Mouse (Mus musculus): Measurements from ENCODE around the gene Dnaic1. TPM values are rescaled to one million over a fixed set of nuclear protein-coding genes. Genes with fewer than 3 reads are reported as not detected.

The Dnaic1 gene
- polyA plus RNA-seq, 1 experiment from 2014 or later: 1.4 TPM

DNA sequence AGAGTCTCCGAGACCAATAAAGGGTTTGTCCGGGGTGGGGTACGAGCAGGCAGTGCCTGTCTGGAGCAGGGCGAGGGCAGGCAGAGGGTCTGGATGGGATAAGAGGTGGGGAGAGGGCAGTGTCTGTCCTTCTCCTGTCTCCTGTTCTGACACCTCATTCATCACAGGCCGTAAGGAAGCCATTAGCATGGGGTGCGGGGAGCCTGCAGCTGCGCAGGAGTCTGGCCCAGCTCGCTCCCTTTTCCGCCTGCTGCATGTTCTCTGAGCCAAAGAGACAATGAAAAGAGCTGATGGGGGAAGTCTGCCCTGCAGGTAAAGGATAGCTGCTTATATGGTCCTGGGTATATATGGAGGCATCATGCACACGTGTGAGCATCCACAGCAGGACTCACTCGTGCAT, 93.1 kb downstream of the Dnaic1 start:
- peaks cover 87% of the 10 kb centered on the region for H3K27me3 ChIP-seq (ENCODE audit: insufficient read depth, poor library complexity, severe bottlenecking)

DNA sequence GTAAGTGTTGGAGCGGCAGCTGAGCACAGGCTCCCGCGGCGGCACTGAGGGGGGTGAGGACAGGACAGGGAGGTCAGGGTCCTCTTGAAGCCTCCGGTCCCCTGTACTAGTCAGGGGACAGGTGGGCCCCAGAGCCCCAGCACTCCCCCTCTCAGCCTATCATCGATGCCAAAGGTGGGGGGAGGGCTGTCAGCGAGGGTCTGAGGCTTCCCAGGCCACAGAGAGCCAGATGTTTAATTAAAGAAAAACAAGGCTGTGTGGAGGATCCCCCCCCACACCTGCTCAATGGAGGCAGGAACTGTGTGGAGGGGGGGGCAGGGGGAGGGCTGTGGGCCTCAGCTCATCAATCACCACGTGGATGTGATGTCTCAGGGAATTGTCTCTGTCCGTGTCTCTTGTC, 94.0 kb downstream of the Dnaic1 start:
- H3K27me3 ChIP-seq (ENCODE audit: insufficient read depth, poor library complexity, severe bottlenecking): peaks cover 86% of the 10 kb centered on the region
- H3K27ac ChIP-seq: peak overlapping the region; percentile 4; the same call in 1 of the 2 replicates
- H3K36me3 ChIP-seq: no peaks in the 10 kb centered on the region
- no peaks in the 10 kb centered on the region for H3K9me3 ChIP-seq
- H3K4me3 ChIP-seq: peak overlapping the region; percentile 3; the same call in 1 of the 2 replicates
- H3K4me1 ChIP-seq: peaks cover 77% of the 10 kb centered on the region
- 16% methylated on average over 9 of the region's 9 CpGs for WGBS
- no peak for DNase-seq (ENCODE audit: low spot score)

More for the DNA sequence above, 93.1 kb downstream of the Dnaic1 start:
- 59% methylated on average over 11 of the region's 11 CpGs for WGBS
- Histone ChIP-seq H3K9me3 (no peaks in the 10 kb centered on the region), H3K27ac (peak overlapping the region; percentile 42; the same call in 1 of the 2 replicates), H3K36me3 (no peaks in the 10 kb centered on the region), H3K4me3 (no peak overlapping the region), H3K4me1 (peaks cover 86% of the 10 kb centered on the region)
- DNase-seq (ENCODE audit: low spot score): no peak

DNA sequence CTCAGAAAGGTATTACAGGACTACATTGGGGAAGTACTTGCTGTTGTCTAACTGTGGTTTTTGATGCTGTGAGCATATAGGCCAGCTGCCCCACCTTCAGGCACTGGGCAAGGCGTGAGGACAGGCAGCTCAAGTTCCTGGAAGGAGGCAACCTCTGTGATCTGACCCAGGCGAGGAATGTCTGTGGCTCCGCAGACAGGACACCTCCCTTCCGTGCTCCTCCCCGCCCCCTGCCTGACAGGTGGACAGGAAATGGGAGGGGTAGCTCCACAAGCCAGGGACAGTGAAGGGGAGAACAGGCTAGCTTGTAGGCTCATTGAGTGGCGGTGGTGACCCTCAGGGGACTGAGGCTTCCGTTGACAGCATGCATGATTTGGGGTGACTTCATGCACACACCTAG, 95.0 kb downstream of the Dnaic1 start:
- 28% methylated on average over 7 of the region's 7 CpGs for WGBS
- peaks cover 81% of the 10 kb centered on the region for H3K27me3 ChIP-seq (ENCODE audit: insufficient read depth, poor library complexity, severe bottlenecking)
- H3K4me3 ChIP-seq: peak overlapping the region; percentile 8; the same call in 1 of the 2 replicates
- no peaks in the 10 kb centered on the region for H3K36me3 ChIP-seq
- H3K27ac ChIP-seq: peak overlapping the region; percentile 79; the same call in 1 of the 2 replicates
- H3K4me1 ChIP-seq: peaks cover 68% of the 10 kb centered on the region
- no peaks in the 10 kb centered on the region for H3K9me3 ChIP-seq
- DNase-seq (ENCODE audit: low spot score): no peak

DNA sequence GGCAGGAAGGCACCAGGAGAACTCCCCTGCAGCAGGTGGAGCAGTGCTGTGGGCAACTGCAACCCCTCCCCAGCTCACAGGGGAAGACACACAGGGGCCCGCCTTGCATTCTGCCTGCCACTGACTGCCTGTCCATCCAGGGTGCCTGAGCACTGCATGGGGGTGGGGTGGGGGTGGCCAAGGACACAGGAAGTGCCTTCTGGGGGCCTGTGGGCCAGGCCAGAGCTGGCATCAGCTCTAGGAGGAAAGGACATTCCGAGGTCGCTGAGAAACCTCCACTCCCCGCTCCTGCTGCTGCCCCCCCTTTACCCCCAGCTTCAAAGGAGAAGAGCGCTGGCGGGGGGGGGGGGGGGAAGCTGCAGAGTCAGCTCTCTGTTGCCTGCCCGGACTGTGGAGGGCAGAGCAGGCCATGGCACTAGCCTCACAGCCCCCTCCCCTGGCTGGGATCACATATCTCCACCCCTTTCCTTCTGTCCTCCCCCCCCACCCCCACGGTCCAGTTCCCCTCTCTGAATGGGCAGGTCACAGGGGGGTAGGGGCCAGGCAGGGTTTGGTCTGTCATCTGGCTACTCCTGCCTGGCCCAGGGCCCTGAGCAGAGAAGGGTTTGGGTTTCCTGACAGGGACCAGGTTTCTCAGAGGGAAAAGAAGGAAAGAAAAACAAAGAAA, 95.6 kb downstream of the Dnaic1 start:
- Histone ChIP-seq H3K27ac (peak overlapping the region; percentile 79), H3K27me3 (ENCODE audit: insufficient read depth, poor library complexity, severe bottlenecking) (peaks cover 79% of the 10 kb centered on the region), H3K9me3 (no peaks in the 10 kb centered on the region), H3K4me3 (peak overlapping the region; percentile 8; the same call in 1 of the 2 replicates), H3K36me3 (no peaks in the 10 kb centered on the region), H3K4me1 (peaks cover 62% of the 10 kb centered on the region)
- WGBS: 0% methylated on average over 5 of the region's 8 CpGs
- DNase-seq (ENCODE audit: low spot score): no peak

DNA sequence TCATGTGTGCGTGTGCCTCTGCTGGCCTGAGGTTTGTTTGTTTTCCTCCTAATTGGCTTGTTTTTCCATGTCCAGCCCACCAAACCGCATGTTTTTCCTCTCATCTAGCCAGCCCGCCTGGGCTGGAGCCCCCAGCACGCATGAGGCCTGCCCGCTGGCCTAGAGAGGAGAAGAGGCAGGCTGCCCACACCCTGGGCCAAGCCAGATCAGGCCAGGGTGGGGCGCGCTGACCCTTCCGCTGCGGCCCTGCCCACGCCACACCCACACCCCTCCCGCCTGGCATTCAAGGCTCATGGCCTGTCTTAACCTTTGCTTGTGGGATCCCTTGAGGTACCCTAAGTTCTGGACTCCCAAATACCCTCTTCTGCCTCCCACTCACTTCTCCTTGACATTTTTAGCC, 97.1 kb downstream of the Dnaic1 start:
- Histone ChIP-seq H3K27ac (no peak overlapping the region), H3K27me3 (ENCODE audit: insufficient read depth, poor library complexity, severe bottlenecking) (peaks cover 80% of the 10 kb centered on the region)
- no peak for DNase-seq (ENCODE audit: low spot score)

DNA sequence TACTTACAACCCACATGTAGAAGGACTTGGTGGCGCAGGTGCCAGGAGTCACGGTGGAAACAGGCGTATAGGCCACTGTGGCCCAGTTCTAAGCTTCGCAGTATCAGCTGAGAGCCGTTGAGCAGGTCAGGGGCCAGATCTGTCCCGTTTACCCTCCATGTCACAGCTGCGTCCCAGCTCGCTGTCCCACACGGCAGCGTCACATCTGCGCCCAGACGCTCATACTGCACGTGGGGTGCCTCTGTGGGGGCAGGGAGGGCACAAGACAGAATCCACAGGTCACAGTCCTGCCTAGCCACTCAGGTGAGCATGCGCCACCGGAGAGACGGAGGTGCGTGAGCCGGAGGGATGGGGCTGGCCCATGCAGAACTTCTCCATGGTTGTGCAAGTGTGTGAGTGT, 101.3 kb downstream of the Dnaic1 start:
- 82% methylated on average over 18 of the region's 18 CpGs for WGBS
- DNase-seq (ENCODE audit: low spot score): peak; percentile 68
- no peaks in the 10 kb centered on the region for H3K36me3 ChIP-seq
- H3K27me3 ChIP-seq (ENCODE audit: insufficient read depth, poor library complexity, severe bottlenecking): peaks cover 76% of the 10 kb centered on the region
- no peak overlapping the region for H3K4me3 ChIP-seq
- peaks cover 35% of the 10 kb centered on the region for H3K4me1 ChIP-seq
- H3K27ac ChIP-seq: no peak overlapping the region
- no peaks in the 10 kb centered on the region for H3K9me3 ChIP-seq

More for the DNA sequence above, 97.1 kb downstream of the Dnaic1 start:
- peaks cover 57% of the 10 kb centered on the region for H3K4me1 ChIP-seq
- no peaks in the 10 kb centered on the region for H3K9me3 ChIP-seq
- 76% methylated on average over 8 of the region's 11 CpGs for WGBS
- H3K4me3 ChIP-seq: no peak overlapping the region
- no peaks in the 10 kb centered on the region for H3K36me3 ChIP-seq

DNA sequence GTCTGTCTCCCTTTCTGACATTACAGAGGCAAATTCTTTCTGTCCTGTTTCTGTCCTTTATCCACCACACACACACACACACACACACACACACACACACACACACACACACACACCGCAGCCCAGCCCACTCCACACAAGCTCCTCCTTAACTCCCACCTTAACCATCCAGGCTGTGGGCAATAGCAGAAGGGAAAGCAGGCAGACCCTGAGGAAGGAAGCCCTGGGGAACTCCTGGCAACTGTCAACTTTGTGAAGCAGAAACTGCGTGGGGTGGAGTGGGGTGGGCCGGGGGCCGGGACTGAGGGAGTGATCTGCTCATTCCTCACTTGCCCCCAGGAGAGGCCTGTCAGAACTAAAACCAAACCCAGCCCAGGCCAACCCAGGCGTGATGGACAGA, 101.9 kb downstream of the Dnaic1 start:
- Histone ChIP-seq H3K9me3 (no peaks in the 10 kb centered on the region), H3K36me3 (no peaks in the 10 kb centered on the region), H3K4me1 (peaks cover 41% of the 10 kb centered on the region), H3K27me3 (ENCODE audit: insufficient read depth, poor library complexity, severe bottlenecking) (peaks cover 79% of the 10 kb centered on the region), H3K4me3 (no peak overlapping the region), H3K27ac (no peak overlapping the region)
- WGBS: 32% methylated on average over 5 of the region's 5 CpGs
- DNase-seq (ENCODE audit: low spot score): peak; percentile 71

DNA sequence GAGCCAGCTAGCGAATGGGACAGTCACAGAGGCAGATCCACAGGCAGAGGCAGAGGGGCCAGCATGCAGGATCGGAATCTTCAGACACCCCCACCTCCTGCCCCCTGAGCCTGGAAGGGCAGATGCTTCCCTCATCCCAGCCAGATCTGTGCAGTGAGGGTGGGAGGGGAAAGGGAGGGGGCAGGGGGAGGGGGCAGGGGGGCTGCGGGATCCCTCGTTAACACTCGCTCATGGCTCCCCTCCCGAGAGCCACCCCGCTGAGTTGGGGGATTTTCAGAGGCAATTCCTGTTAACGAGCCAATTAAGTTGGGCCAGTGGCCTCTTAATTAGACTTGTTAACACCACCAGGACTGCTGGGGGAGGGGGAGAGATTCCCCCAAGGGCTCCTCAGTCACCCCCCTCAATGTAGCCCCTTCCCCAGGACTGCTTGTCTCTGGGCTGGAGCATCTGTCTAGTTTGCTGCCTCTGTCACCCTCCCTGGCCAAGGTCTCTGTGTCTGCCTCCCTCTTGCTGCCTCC, 102.4 kb downstream of the Dnaic1 start:
- DNase-seq (ENCODE audit: low spot score): no peak
- H3K36me3 ChIP-seq: no peaks in the 10 kb centered on the region
- H3K27ac ChIP-seq: peak overlapping the region; percentile 53
- 10% methylated on average over 8 of the region's 8 CpGs for WGBS
- no peak overlapping the region for H3K4me3 ChIP-seq
- peaks cover 41% of the 10 kb centered on the region for H3K4me1 ChIP-seq
- no peaks in the 10 kb centered on the region for H3K9me3 ChIP-seq
- H3K27me3 ChIP-seq (ENCODE audit: insufficient read depth, poor library complexity, severe bottlenecking): peaks cover 79% of the 10 kb centered on the region

DNA sequence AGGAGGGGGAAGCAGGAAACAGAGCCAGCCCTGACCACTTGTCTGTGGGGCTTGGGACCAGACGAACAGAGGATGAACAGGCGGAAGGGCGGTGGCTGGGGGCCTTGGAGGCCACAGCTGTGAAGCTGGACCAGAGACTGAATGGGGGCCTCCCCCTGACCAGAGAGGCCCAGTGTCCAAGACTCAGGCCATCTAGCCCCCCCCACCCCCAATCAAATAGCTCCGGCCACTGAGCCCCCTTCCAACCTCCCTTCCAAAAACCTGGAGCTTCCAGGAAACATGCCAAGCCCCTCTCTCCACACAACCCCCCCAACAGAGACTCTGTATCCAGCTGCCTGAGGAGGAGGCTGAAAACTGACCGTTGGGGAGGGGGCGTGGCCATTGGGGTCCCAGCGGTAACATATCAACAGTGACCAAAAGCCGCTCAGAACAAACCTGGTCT, 103.0 kb downstream of the Dnaic1 start:
- DNase-seq (ENCODE audit: low spot score): no peak
- Histone ChIP-seq H3K36me3 (no peaks in the 10 kb centered on the region), H3K4me3 (no peak overlapping the region), H3K27me3 (ENCODE audit: insufficient read depth, poor library complexity, severe bottlenecking) (peaks cover 84% of the 10 kb centered on the region), H3K9me3 (no peaks in the 10 kb centered on the region), H3K27ac (peak overlapping the region; percentile 53), H3K4me1 (peaks cover 46% of the 10 kb centered on the region)
- 22% methylated on average over 8 of the region's 8 CpGs for WGBS

DNA sequence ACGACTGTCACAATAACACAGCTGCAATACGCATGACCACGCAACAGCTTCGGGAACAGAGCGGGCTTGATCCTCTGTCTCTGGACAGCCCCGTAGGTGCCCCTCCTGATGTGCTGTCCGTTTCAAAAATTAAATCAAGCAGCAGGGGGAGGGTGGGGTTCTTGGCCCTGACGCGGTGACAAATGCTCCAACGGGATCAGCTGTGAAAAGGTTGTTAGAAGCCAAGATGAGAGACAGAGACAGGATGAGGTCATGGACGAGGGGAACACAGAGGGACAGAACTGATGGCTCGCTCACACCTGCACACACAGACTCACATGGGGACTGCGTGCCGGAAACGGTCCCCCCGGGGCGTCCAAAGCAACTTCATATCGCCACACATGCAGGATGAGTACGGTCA, 103.6 kb downstream of the Dnaic1 start:
- Histone ChIP-seq H3K36me3 (no peaks in the 10 kb centered on the region), H3K9me3 (no peaks in the 10 kb centered on the region), H3K4me1 (peaks cover 49% of the 10 kb centered on the region), H3K27me3 (ENCODE audit: insufficient read depth, poor library complexity, severe bottlenecking) (peaks cover 83% of the 10 kb centered on the region), H3K27ac (no peak overlapping the region), H3K4me3 (no peak overlapping the region)
- DNase-seq (ENCODE audit: low spot score): no peak
- 65% methylated on average over 19 of the region's 19 CpGs for WGBS

DNA sequence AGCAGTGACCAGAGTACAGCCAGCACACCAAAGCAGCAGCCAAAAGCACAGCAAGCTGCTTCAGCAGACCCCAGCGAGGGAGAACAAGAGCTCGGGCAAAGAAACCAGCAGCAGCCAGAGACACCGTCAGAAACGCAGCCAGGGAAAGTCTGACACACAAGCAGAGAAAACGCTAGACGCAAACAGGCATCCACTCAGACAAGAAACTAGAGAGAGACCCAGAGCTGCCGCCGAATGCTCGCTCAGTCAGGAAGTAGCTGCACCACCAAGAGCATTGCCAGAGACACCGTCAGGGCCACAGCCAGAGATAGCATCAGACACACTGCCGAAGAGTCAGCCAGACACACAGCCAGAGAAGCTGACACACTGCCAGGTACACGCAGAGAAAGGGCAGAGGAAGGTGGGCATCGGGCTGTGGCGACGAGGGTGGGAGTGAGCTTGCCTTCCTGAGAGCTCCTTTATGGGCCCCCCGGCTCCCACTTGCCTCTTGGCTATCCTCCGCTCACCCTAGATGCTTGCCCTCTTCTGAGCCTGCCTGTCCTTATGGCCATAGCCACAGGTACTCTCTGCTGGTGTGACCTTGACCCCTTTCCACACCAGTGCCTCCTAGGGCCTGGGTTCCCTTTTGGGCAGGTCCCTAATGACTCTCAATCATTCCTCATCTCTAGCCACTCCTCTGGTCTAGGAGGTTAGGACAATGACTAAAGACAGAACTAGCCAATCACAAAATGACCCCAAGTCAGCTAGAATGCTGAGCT, 106.9 kb downstream of the Dnaic1 start:
- Histone ChIP-seq H3K27me3 (ENCODE audit: insufficient read depth, poor library complexity, severe bottlenecking) (peaks cover 76% of the 10 kb centered on the region), H3K27ac (peak overlapping the region; percentile 13; the same call in 1 of the 2 replicates), H3K36me3 (no peaks in the 10 kb centered on the region), H3K9me3 (no peaks in the 10 kb centered on the region), H3K4me1 (peaks cover 65% of the 10 kb centered on the region), H3K4me3 (peak overlapping the region; percentile 28; the same call in 1 of the 2 replicates)
- DNase-seq (ENCODE audit: low spot score): peak; percentile 74
- WGBS: 38% methylated on average over 17 of the region's 17 CpGs

DNA sequence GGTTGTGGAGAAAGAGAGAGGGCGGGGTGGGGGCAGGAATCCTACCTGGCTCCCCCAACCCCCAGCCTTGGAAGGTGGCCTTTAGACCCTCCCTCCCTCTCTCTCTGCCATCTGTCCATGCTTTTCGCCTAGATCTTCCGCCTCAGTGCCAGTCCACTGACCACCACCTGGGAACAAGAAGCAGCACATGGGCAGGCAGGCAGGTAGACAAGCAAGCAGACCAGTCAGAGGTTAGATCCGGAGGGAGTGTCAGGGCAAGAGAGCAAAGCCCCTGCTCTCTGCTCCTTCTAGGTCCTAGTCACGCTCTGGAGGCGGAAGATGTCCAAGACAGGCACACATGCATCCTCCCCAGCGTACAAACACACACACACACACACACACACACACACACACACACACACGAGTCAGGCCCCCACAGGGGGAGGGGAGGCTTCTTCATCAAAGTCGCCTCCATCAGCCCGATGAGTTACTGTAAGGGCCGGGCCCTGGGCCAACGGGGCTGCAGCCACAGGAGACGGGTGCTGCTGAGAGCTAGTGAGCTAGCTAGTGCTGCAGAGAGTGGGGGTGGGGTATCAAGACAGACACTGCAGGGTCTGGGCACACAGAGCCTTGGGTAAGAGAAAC, 107.5 kb downstream of the Dnaic1 start:
- H3K27me3 ChIP-seq (ENCODE audit: insufficient read depth, poor library complexity, severe bottlenecking): peaks cover 73% of the 10 kb centered on the region
- no peaks in the 10 kb centered on the region for H3K36me3 ChIP-seq
- peaks cover 63% of the 10 kb centered on the region for H3K4me1 ChIP-seq
- H3K4me3 ChIP-seq: no peak overlapping the region
- no peaks in the 10 kb centered on the region for H3K9me3 ChIP-seq
- 39% methylated on average over 13 of the region's 13 CpGs for WGBS
- 0 out of 2 replicates have a peak overlapping the region, but pooled peaks have one; percentile 48 for H3K27ac ChIP-seq
- peak; percentile 76 for DNase-seq (ENCODE audit: low spot score)
